Mouse (Mus musculus): ENCODE data around the gene Gapvd1. TPM values are rescaled to one million over a fixed set of nuclear protein-coding genes. Genes with fewer than 3 reads are reported as not detected.
"Not testable (repeated sequence)": the region's sequence is repeated elsewhere in the genome, so short reads cannot be mapped to it uniquely, and the experiment has no call there.

Gapvd1 gene
- polyA plus RNA-seq, 1 experiment from 2014 or later, result 119 TPM

- no peak overlapping the region for H3K4me2 ChIP-seq
- H3K9ac ChIP-seq, result no peak overlapping the region
- H3K4me3 ChIP-seq, result no peak overlapping the region
- WGBS, result 88% methylated on average over 5 of the region's 12 CpGs
- no peak overlapping the region for H3K27ac ChIP-seq (replicated peaks)
- H3K36me3 ChIP-seq, result no peaks in the 10 kb centered on the region
- H3K4me1 ChIP-seq (replicated peaks), result no peaks in the 10 kb centered on the region
- no peak for ATAC-seq (ENCODE audit: low read depth)
- H3K9me3 ChIP-seq, result no peaks in the 10 kb centered on the region; the same call in 1 of the 2 replicates
- no peaks in the 10 kb centered on the region for H3K27me3 ChIP-seq
These were observed 9.8 kb upstream of the Gapvd1 start for GRCm38 (mm10) chr2:34764801-34765200.

- no peaks in the 10 kb centered on the region for H3K4me1 ChIP-seq (replicated peaks)
- H3K27me3 ChIP-seq, result no peaks in the 10 kb centered on the region
- no peak overlapping the region for H3K9ac ChIP-seq
- H3K4me3 ChIP-seq, result no peak overlapping the region
- H3K36me3 ChIP-seq, result no peaks in the 10 kb centered on the region
- H3K4me2 ChIP-seq, result no peak overlapping the region
- no peak overlapping the region for H3K27ac ChIP-seq (replicated peaks)
- H3K9me3 ChIP-seq, result no peaks in the 10 kb centered on the region; the same call in 1 of the 2 replicates
- 61% methylated on average over 2 of the region's 2 CpGs for WGBS
- ATAC-seq (ENCODE audit: low read depth), result no peak
These were observed 7.8 kb upstream of the Gapvd1 start for GRCm38 (mm10) chr2:34762872-34763271.

GRCm38 (mm10) chr2:34762174-34762573 is 7.1 kb upstream of the Gapvd1 start:
- H3K9me3 ChIP-seq, result no peaks in the 10 kb centered on the region; the same call in 1 of the 2 replicates
- no peak for ATAC-seq (ENCODE audit: low read depth)
- no peak overlapping the region for H3K4me3 ChIP-seq
- H3K36me3 ChIP-seq, result no peaks in the 10 kb centered on the region
- 82% methylated on average over 2 of the region's 2 CpGs for WGBS
- no peaks in the 10 kb centered on the region for H3K27me3 ChIP-seq
- no peak overlapping the region for H3K9ac ChIP-seq
- no peaks in the 10 kb centered on the region for H3K4me1 ChIP-seq (replicated peaks)
- no peak overlapping the region for H3K4me2 ChIP-seq
- H3K27ac ChIP-seq (replicated peaks), result no peak overlapping the region

- not testable (repeated sequence) for H3K9me3 ChIP-seq; ATAC-seq (ENCODE audit: low read depth); H3K27ac ChIP-seq (replicated peaks); H3K36me3 ChIP-seq; H3K4me1 ChIP-seq (replicated peaks); H3K9ac ChIP-seq; H3K4me3 ChIP-seq; H3K4me2 ChIP-seq; H3K27me3 ChIP-seq
- 92% methylated on average over 5 of the region's 5 CpGs for WGBS
These were observed 6.2 kb upstream of the Gapvd1 start for GRCm38 (mm10) chr2:34761272-34761671.

GRCm38 (mm10) chr2:34757341-34757740 is 2.3 kb upstream of the Gapvd1 start:
- H3K36me3 ChIP-seq, result no peaks in the 10 kb centered on the region
- H3K4me1 ChIP-seq (replicated peaks), result peaks cover 18% of the 10 kb centered on the region
- no peak overlapping the region for H3K9ac ChIP-seq
- whole genome bisulfite sequencing, result 74% methylated on average over 1 of the region's 1 CpGs
- no peaks in the 10 kb centered on the region for H3K27me3 ChIP-seq
- ATAC-seq (ENCODE audit: low read depth), result no peak
- H3K27ac ChIP-seq (replicated peaks), result no peak overlapping the region
- no peak overlapping the region for H3K4me3 ChIP-seq
- H3K4me2 ChIP-seq, result no peak overlapping the region
- no peaks in the 10 kb centered on the region for H3K9me3 ChIP-seq

GRCm38 (mm10) chr2:34753811-34754550 is 1.1 kb downstream of the Gapvd1 start:
- Histone ChIP-seq H3K36me3 (no peaks in the 10 kb centered on the region), H3K27ac (replicated peaks) (peak overlapping the region; percentile 96), H3K4me3 (peak overlapping the region; percentile 88), H3K9ac (peak overlapping the region; percentile 99), H3K4me2 (peak overlapping the region; percentile 71), H3K9me3 (no peaks in the 10 kb centered on the region), H3K4me1 (replicated peaks) (peaks cover 35% of the 10 kb centered on the region), H3K27me3 (no peaks in the 10 kb centered on the region)
- under 1% methylated on average over 82 of the region's 106 CpGs for WGBS
- peak; percentile 95 for ATAC-seq (ENCODE audit: low read depth)

GRCm38 (mm10) chr2:34750245-34750644 is 4.8 kb downstream of the Gapvd1 start:
- Histone ChIP-seq H3K4me3 (no peak overlapping the region), H3K36me3 (0 out of 2 replicates have a peak, but pooled peaks cover 5% of the 10 kb centered on the region), H3K9ac (no peak overlapping the region), H3K27me3 (no peaks in the 10 kb centered on the region), H3K9me3 (no peaks in the 10 kb centered on the region), H3K4me2 (no peak overlapping the region), H3K27ac (replicated peaks) (no peak overlapping the region), H3K4me1 (replicated peaks) (peaks cover 34% of the 10 kb centered on the region)
- 87% methylated on average over 2 of the region's 2 CpGs for WGBS
- ATAC-seq (ENCODE audit: low read depth), result no peak

- peaks cover 29% of the 10 kb centered on the region for H3K4me1 ChIP-seq (replicated peaks)
- H3K27ac ChIP-seq (replicated peaks), result no peak overlapping the region
- no peak overlapping the region for H3K4me2 ChIP-seq
- ATAC-seq (ENCODE audit: low read depth), result no peak
- no peak overlapping the region for H3K4me3 ChIP-seq
- 0 out of 2 replicates have a peak, but pooled peaks cover 10% of the 10 kb centered on the region for H3K36me3 ChIP-seq
- no peaks in the 10 kb centered on the region for H3K9me3 ChIP-seq
- no peaks in the 10 kb centered on the region for H3K27me3 ChIP-seq
- 97% methylated on average over 4 of the region's 4 CpGs for WGBS
- H3K9ac ChIP-seq, result no peak overlapping the region
These were observed 6.6 kb downstream of the Gapvd1 start for GRCm38 (mm10) chr2:34748479-34748878.

GRCm38 (mm10) chr2:34745673-34746072 is 9.4 kb downstream of the Gapvd1 start:
- WGBS, result 95% methylated on average over 2 of the region's 2 CpGs
- H3K4me3 ChIP-seq, result no peak overlapping the region
- H3K9me3 ChIP-seq, result no peaks in the 10 kb centered on the region
- H3K9ac ChIP-seq, result no peak overlapping the region
- H3K27ac ChIP-seq (replicated peaks), result no peak overlapping the region
- H3K27me3 ChIP-seq, result no peaks in the 10 kb centered on the region
- H3K4me1 ChIP-seq (replicated peaks), result peaks cover 3% of the 10 kb centered on the region; the same call in 1 of the 2 replicates
- ATAC-seq (ENCODE audit: low read depth), result no peak
- no peak overlapping the region for H3K4me2 ChIP-seq
- 0 out of 2 replicates have a peak, but pooled peaks cover 10% of the 10 kb centered on the region for H3K36me3 ChIP-seq

- Histone ChIP-seq H3K27me3 (no peaks in the 10 kb centered on the region), H3K4me3 (no peak overlapping the region), H3K36me3 (0 out of 2 replicates have a peak, but pooled peaks cover 10% of the 10 kb centered on the region), H3K27ac (replicated peaks) (no peak overlapping the region), H3K4me2 (no peak overlapping the region), H3K4me1 (replicated peaks) (no peaks in the 10 kb centered on the region), H3K9me3 (no peaks in the 10 kb centered on the region), H3K9ac (no peak overlapping the region)
- ATAC-seq (ENCODE audit: low read depth), result no peak
- 95% methylated on average over 8 of the region's 8 CpGs for WGBS
These were observed 10.6 kb downstream of the Gapvd1 start for GRCm38 (mm10) chr2:34744476-34744875.

GRCm38 (mm10) chr2:34742675-34743074 is 12.4 kb downstream of the Gapvd1 start:
- no peaks in the 10 kb centered on the region for H3K9me3 ChIP-seq
- H3K4me3 ChIP-seq, result no peak overlapping the region
- H3K4me2 ChIP-seq, result no peak overlapping the region
- 96% methylated on average over 8 of the region's 8 CpGs for WGBS
- H3K36me3 ChIP-seq, result 0 out of 2 replicates have a peak, but pooled peaks cover 10% of the 10 kb centered on the region
- H3K27me3 ChIP-seq, result no peaks in the 10 kb centered on the region
- no peak overlapping the region for H3K9ac ChIP-seq
- no peak for ATAC-seq (ENCODE audit: low read depth)
- H3K27ac ChIP-seq (replicated peaks), result no peak overlapping the region
- H3K4me1 ChIP-seq (replicated peaks), result no peaks in the 10 kb centered on the region

- Histone ChIP-seq H3K9me3 (no peaks in the 10 kb centered on the region), H3K27ac (replicated peaks) (no peak overlapping the region), H3K4me3 (no peak overlapping the region), H3K27me3 (no peaks in the 10 kb centered on the region), H3K4me2 (no peak overlapping the region), H3K9ac (no peak overlapping the region), H3K4me1 (replicated peaks) (no peaks in the 10 kb centered on the region), H3K36me3 (0 out of 2 replicates have a peak, but pooled peaks cover 10% of the 10 kb centered on the region)
- ATAC-seq (ENCODE audit: low read depth), result no peak
- 93% methylated on average over 12 of the region's 12 CpGs for WGBS
These were observed 13.5 kb downstream of the Gapvd1 start for GRCm38 (mm10) chr2:34741390-34742159.

Measured in neural tube, embryonic 13.5 days (tissue).